Mouse (Mus musculus) neural tube, embryonic 15.5 days (tissue): Measurements from ENCODE around the gene Atp8a1. TPM values are rescaled to one million over a fixed set of nuclear protein-coding genes. Genes with fewer than 3 reads are reported as not detected.

Source experiments
- ATAC-seq: fragments of 200-750 bp; cut with Nextera tagmentation; 2 replicates; pipeline ENCODE4 v1.8.0; 2017; ENCODE audit warnings: mild to moderate bottlenecking, moderate TSS enrichment, moderate library complexity; ENCODE audit not compliant: low FRiP score
- H3K27ac ChIP-seq: fragments of 300-500 bp; sonication (generic); replicated peaks from 2 replicates; pipeline ENCODE4 v1.5.1; 2015; ENCODE audit warnings: mild to moderate bottlenecking, inconsistent platforms
- H3K27me3 ChIP-seq: fragments of 300-500 bp; sonication (generic); replicated peaks from 2 replicates; pipeline ENCODE4 v1.6.1; 2015; ENCODE audit warnings: inconsistent platforms
- H3K36me3 ChIP-seq: fragments of 300-500 bp; sonication (generic); 2 replicates; pipeline ENCODE4 v1.6.1; 2015; ENCODE audit warnings: inconsistent platforms
- H3K4me1 ChIP-seq: fragments of 300-500 bp; sonication (generic); 2 replicates; pipeline ENCODE4 v1.6.1; 2015; ENCODE audit warnings: inconsistent platforms
- H3K4me2 ChIP-seq: fragments of 300-500 bp; sonication (generic); 2 replicates; pipeline ENCODE4 v1.6.1; 2015; ENCODE audit warnings: inconsistent platforms, mild to moderate bottlenecking, moderate library complexity
- H3K4me3 ChIP-seq: fragments of 300-500 bp; sonication (generic); replicated peaks from 2 replicates; pipeline ENCODE4 v1.5.1; 2015; ENCODE audit warnings: mild to moderate bottlenecking, inconsistent platforms
- H3K9ac ChIP-seq: fragments of 300-500 bp; sonication (generic); replicated peaks from 2 replicates; pipeline ENCODE4 v1.6.1; 2015; ENCODE audit warnings: mild to moderate bottlenecking, inconsistent platforms
- H3K9me3 ChIP-seq: fragments of 300-500 bp; sonication (generic); replicated peaks from 2 replicates; pipeline ENCODE4 v1.6.1; 2016; ENCODE audit warnings: inconsistent platforms
- WGBS: fragments of 180-500 bp; shearing (Covaris S2); methylation state at CpG from one replicate; pipeline ENCODE4 v1.1.7; 2015; ENCODE audit warnings: mixed read lengths; 5-methylcytosine and 5-hydroxymethylcytosine counted together
- polyA plus RNA-seq: library from polyadenylated mRNA; unstranded; fragments of >200 nt; fragmentation: Nextera tagmentation; extraction: Ambion mirVana; gene quantifications from 2 replicates; pipeline ENCODE4 v1.2.1, GENCODE M21; 2015

The Atp8a1 gene
- polyA plus RNA-seq, 1 experiment from 2014 or later: 56.5 TPM

DNA sequence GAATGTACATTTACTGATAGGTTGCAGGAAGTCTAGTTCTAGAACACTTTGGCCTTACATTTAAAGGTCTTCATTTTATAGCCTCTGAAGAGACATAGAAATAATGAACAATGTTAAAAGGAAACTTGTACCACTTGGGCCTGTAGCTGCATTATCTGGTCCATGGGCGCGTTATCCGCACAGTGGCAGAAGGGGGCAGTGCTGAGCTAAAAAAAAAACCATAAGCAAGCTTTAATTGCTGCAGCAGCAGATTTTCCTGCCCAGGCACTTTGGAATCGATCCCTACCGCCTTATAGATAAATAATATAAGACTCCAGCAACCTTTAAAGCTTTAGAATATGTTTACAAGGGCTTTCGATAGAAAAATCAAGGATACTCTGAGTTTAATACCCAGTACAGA, 91.1 kb downstream of the Atp8a1 start:
- Histone ChIP-seq H3K9me3 (no peaks in the 10 kb centered on the region), H3K36me3 (peaks cover 11% of the 10 kb centered on the region), H3K4me1 (peaks cover 17% of the 10 kb centered on the region), H3K4me3 (no peak overlapping the region), H3K27ac (no peak overlapping the region), H3K4me2 (no peak overlapping the region), H3K27me3 (no peaks in the 10 kb centered on the region), H3K9ac (no peak overlapping the region)
- no peak for ATAC-seq
- 22% methylated on average over 6 of the region's 6 CpGs for WGBS

- peaks cover 17% of the 10 kb centered on the region for H3K4me1 ChIP-seq
- no peak overlapping the region; the same call in 1 of the 2 replicates for H3K27ac ChIP-seq
- ATAC-seq: peak; percentile 40; the same call in 1 of the 2 replicates
- no peaks in the 10 kb centered on the region for H3K27me3 ChIP-seq
- peaks cover 3% of the 10 kb centered on the region; the same call in 1 of the 2 replicates for H3K36me3 ChIP-seq
- no peak overlapping the region for H3K9ac ChIP-seq
- no peak overlapping the region for H3K4me3 ChIP-seq
- 26% methylated on average over 2 of the region's 2 CpGs for WGBS
- H3K4me2 ChIP-seq: no peak overlapping the region
- no peaks in the 10 kb centered on the region for H3K9me3 ChIP-seq
These were observed 94.2 kb downstream of the Atp8a1 start for GRCm38 (mm10) chr5:67753057-67753456.

DNA sequence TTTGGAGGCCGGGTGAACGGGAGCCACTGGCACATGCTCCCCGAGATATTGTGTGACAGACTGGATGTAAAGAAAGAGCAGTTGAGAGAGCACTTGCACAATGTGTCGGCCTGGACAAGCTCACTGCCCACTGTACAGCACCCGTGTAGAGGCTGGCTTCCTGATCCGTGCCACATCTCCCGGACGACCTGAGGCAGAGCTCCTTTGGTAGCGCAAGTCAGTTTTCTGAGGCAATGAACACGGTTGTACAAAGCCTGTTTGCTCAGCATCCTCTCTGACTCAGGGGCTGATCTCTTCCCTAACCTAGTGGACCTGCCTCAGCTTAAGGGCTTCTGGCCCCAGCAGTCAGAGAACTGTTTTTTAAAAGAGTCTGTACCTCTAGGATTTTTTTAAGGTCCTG, 94.6 kb downstream of the Atp8a1 start:
- Histone ChIP-seq H3K27ac (peak overlapping the region; percentile 60), H3K36me3 (0 out of 2 replicates have a peak, but pooled peaks cover 3% of the 10 kb centered on the region), H3K4me1 (peaks cover 17% of the 10 kb centered on the region), H3K27me3 (no peaks in the 10 kb centered on the region), H3K4me2 (no peak overlapping the region), H3K9ac (no peak overlapping the region), H3K9me3 (no peaks in the 10 kb centered on the region), H3K4me3 (no peak overlapping the region)
- peak; percentile 86 for ATAC-seq
- 21% methylated on average over 10 of the region's 10 CpGs for WGBS

DNA sequence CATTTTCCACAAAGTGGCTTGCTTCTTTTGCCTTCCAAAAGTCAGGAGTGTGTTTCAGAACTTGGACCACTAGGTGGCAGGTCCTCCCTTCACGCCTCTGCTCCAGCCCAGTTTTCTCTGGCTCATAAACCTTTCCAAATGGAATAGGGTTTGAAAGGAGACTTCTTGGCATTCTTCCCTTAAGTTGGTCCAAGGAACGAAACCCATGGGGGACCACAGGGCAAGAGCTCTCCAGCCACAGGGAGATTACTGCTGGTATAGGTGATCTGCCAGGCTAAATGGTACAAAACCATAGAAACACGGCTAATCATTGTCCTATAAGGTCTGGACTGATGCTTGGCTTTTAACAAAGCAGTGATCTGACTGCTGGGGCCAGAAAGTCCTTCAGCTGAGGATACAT, 95.2 kb downstream of the Atp8a1 start:
- no peaks in the 10 kb centered on the region for H3K9me3 ChIP-seq
- peaks cover 7% of the 10 kb centered on the region; the same call in 1 of the 2 replicates for H3K36me3 ChIP-seq
- H3K4me1 ChIP-seq: peaks cover 17% of the 10 kb centered on the region
- peak; percentile 81 for ATAC-seq
- no peaks in the 10 kb centered on the region for H3K27me3 ChIP-seq
- H3K4me2 ChIP-seq: no peak overlapping the region
- 22% methylated on average over 3 of the region's 3 CpGs for WGBS
- peak overlapping the region; percentile 60 for H3K27ac ChIP-seq
- H3K4me3 ChIP-seq: no peak overlapping the region
- H3K9ac ChIP-seq: no peak overlapping the region

- no peak overlapping the region for H3K27ac ChIP-seq
These were observed 108.0 kb downstream of the Atp8a1 start for GRCm38 (mm10) chr5:67739261-67739660.

GRCm38 (mm10) chr5:67738133-67738532, 109.1 kb downstream of the Atp8a1 start:
- whole genome bisulfite sequencing: 72% methylated on average over 10 of the region's 10 CpGs
- H3K4me1 ChIP-seq: no peaks in the 10 kb centered on the region
- H3K9me3 ChIP-seq: no peaks in the 10 kb centered on the region
- peaks cover 7% of the 10 kb centered on the region for H3K36me3 ChIP-seq
- H3K4me2 ChIP-seq: no peak overlapping the region
- no peak overlapping the region for H3K9ac ChIP-seq
- H3K27ac ChIP-seq: no peak overlapping the region
- no peaks in the 10 kb centered on the region for H3K27me3 ChIP-seq
- no peak overlapping the region for H3K4me3 ChIP-seq
- ATAC-seq: no peak

More at GRCm38 (mm10) chr5:67739261-67739660, 108.0 kb downstream of the Atp8a1 start:
- Histone ChIP-seq H3K9me3 (no peaks in the 10 kb centered on the region), H3K4me1 (no peaks in the 10 kb centered on the region), H3K4me3 (no peak overlapping the region), H3K4me2 (no peak overlapping the region), H3K36me3 (peaks cover 18% of the 10 kb centered on the region), H3K27me3 (no peaks in the 10 kb centered on the region), H3K9ac (no peak overlapping the region)
- ATAC-seq: no peak
- WGBS: 81% methylated on average over 3 of the region's 3 CpGs

- Histone ChIP-seq H3K9ac (no peak overlapping the region), H3K4me3 (no peak overlapping the region), H3K36me3 (peaks cover 6% of the 10 kb centered on the region), H3K4me2 (no peak overlapping the region), H3K27ac (no peak overlapping the region), H3K27me3 (no peaks in the 10 kb centered on the region), H3K9me3 (no peaks in the 10 kb centered on the region), H3K4me1 (no peaks in the 10 kb centered on the region)
- 90% methylated on average over 1 of the region's 1 CpGs for WGBS
- no peak for ATAC-seq
These were observed 111.5 kb downstream of the Atp8a1 start for GRCm38 (mm10) chr5:67735771-67736170.

- no peaks in the 10 kb centered on the region for H3K4me1 ChIP-seq
- H3K27me3 ChIP-seq: no peaks in the 10 kb centered on the region
- no peak overlapping the region for H3K9ac ChIP-seq
- H3K4me2 ChIP-seq: no peak overlapping the region
- peaks cover 21% of the 10 kb centered on the region for H3K36me3 ChIP-seq
- no peak overlapping the region for H3K27ac ChIP-seq
- no peak for ATAC-seq
- 72% methylated on average over 9 of the region's 9 CpGs for WGBS
- no peaks in the 10 kb centered on the region for H3K9me3 ChIP-seq
- no peak overlapping the region for H3K4me3 ChIP-seq
These were observed 113.5 kb downstream of the Atp8a1 start for GRCm38 (mm10) chr5:67733551-67734258.

DNA sequence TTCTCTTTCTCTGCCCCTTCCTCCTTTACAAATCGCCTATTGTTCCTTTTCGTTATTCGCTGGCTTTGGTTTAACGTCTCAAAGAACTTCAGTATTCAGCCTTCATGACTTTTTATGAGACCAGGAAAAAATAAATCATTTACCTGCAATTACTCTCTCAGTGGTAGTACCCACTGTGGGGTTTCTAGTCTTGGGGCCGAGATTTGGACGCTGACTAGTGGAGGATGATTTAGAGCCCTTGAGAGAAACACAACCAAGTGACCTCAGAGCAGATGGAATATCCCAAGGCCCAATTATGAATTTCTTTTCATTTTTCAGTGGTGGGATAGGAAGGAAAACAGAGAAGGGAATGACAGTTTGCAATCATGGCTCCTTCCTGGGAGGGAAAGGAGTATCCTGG, 114.1 kb downstream of the Atp8a1 start:
- WGBS: 47% methylated on average over 6 of the region's 6 CpGs
- H3K9me3 ChIP-seq: no peaks in the 10 kb centered on the region
- H3K27ac ChIP-seq: no peak overlapping the region
- no peak for ATAC-seq
- peaks cover 26% of the 10 kb centered on the region for H3K36me3 ChIP-seq
- H3K4me3 ChIP-seq: no peak overlapping the region
- no peaks in the 10 kb centered on the region for H3K4me1 ChIP-seq
- H3K27me3 ChIP-seq: no peaks in the 10 kb centered on the region
- H3K4me2 ChIP-seq: no peak overlapping the region
- H3K9ac ChIP-seq: no peak overlapping the region

DNA sequence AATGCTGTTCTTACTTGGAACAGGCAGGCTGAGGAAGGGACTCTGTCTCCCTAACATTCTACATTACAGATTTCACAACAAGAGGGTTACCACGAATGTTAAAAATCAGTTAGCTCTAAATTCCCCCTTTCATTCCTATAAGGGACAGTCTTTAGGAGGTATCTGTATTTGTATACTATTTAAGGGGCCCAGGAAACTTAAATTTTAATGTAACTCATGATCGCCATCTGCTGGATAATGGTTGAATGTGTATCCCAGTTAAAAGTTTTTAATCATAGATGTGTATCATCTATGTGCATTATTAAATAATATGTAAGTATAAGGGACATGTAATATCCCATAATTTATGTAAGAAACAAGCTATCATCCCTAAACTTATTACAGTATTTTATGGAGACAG, 119.5 kb downstream of the Atp8a1 start:
- WGBS: 18% methylated on average over 2 of the region's 2 CpGs
- Histone ChIP-seq H3K9me3 (no peaks in the 10 kb centered on the region), H3K27me3 (no peaks in the 10 kb centered on the region), H3K4me3 (no peak overlapping the region), H3K9ac (no peak overlapping the region), H3K4me2 (no peak overlapping the region), H3K27ac (no peak overlapping the region), H3K4me1 (no peaks in the 10 kb centered on the region), H3K36me3 (peaks cover 26% of the 10 kb centered on the region)
- ATAC-seq: no peak

GRCm38 (mm10) chr5:67726810-67727209, 120.4 kb downstream of the Atp8a1 start:
- H3K36me3 ChIP-seq: peaks cover 26% of the 10 kb centered on the region
- 84% methylated on average over 13 of the region's 13 CpGs for WGBS
- ATAC-seq: no peak
- no peak overlapping the region for H3K4me2 ChIP-seq
- H3K4me3 ChIP-seq: no peak overlapping the region
- H3K4me1 ChIP-seq: no peaks in the 10 kb centered on the region
- H3K27me3 ChIP-seq: no peaks in the 10 kb centered on the region
- H3K9me3 ChIP-seq: no peaks in the 10 kb centered on the region
- H3K27ac ChIP-seq: no peak overlapping the region
- no peak overlapping the region for H3K9ac ChIP-seq

- no peak overlapping the region for H3K4me3 ChIP-seq
- H3K4me1 ChIP-seq: peaks cover 13% of the 10 kb centered on the region
- WGBS: 96% methylated on average over 7 of the region's 7 CpGs
- no peak overlapping the region for H3K9ac ChIP-seq
- H3K36me3 ChIP-seq: peaks cover 30% of the 10 kb centered on the region
- no peak overlapping the region for H3K27ac ChIP-seq
- no peak overlapping the region for H3K4me2 ChIP-seq
- ATAC-seq: no peak
- no peaks in the 10 kb centered on the region for H3K27me3 ChIP-seq
- H3K9me3 ChIP-seq: no peaks in the 10 kb centered on the region
These were observed 145.6 kb downstream of the Atp8a1 start for GRCm38 (mm10) chr5:67701641-67702040.
